Mouse (Mus musculus): Measurements from ENCODE around the gene Aknad1. TPM values are rescaled to one million over a fixed set of nuclear protein-coding genes. Genes with fewer than 3 reads are reported as not detected.

Aknad1 gene
- polyA plus RNA-seq (2015; fragmentation: Nextera tagmentation; extraction: Ambion mirVana): 0.10 TPM in 1 of 2 replicates, not detected in the other

GRCm38 (mm10) chr3:108739045-108739708 is at the start of gene Aknad1:
TSS of gene Aknad1 (plus strand) at chr3:108739658.
- no peaks in the 10 kb centered on the region for H3K4me1 ChIP-seq (replicated peaks)
- no peak for ATAC-seq (ENCODE audit: low read depth)
- no peak within 1 kb of the TSS for H3K9ac ChIP-seq
- H3K4me3 ChIP-seq: no peak within 1 kb of the TSS
- WGBS: 70% methylated on average over 8 of the region's 8 CpGs
- H3K27ac ChIP-seq (replicated peaks): no peak within 1 kb of the TSS
- no peak within 1 kb of the TSS for H3K4me2 ChIP-seq
- no peaks in the 10 kb centered on the region for H3K27me3 ChIP-seq
- 0 out of 2 replicates have a peak, but pooled peaks cover 3% of the 10 kb centered on the region for H3K9me3 ChIP-seq
- no peaks in the 10 kb centered on the region for H3K36me3 ChIP-seq

- ATAC-seq (ENCODE audit: low read depth): no peak
- H3K27ac ChIP-seq (replicated peaks): no peak overlapping the region
- peaks cover 55% of the 10 kb centered on the region for H3K36me3 ChIP-seq
- no peak overlapping the region for H3K4me3 ChIP-seq
- H3K4me2 ChIP-seq: no peak overlapping the region
- no peak overlapping the region for H3K9ac ChIP-seq
- H3K9me3 ChIP-seq: no peaks in the 10 kb centered on the region
- WGBS: 94% methylated on average over 4 of the region's 4 CpGs
- H3K27me3 ChIP-seq: no peaks in the 10 kb centered on the region
- H3K4me1 ChIP-seq (replicated peaks): no peaks in the 10 kb centered on the region
Measured at GRCm38 (mm10) chr3:108689979-108690378, 49.5 kb upstream of the Aknad1 start.

GRCm38 (mm10) chr3:108694321-108694720 is 45.1 kb upstream of the Aknad1 start:
- Histone ChIP-seq H3K4me1 (replicated peaks) (no peaks in the 10 kb centered on the region), H3K4me3 (no peak overlapping the region), H3K27ac (replicated peaks) (no peak overlapping the region), H3K4me2 (no peak overlapping the region), H3K36me3 (peaks cover 50% of the 10 kb centered on the region), H3K27me3 (no peaks in the 10 kb centered on the region), H3K9me3 (no peaks in the 10 kb centered on the region), H3K9ac (no peak overlapping the region)
- no peak for ATAC-seq (ENCODE audit: low read depth)
- WGBS: 92% methylated on average over 9 of the region's 9 CpGs

- H3K27ac ChIP-seq (replicated peaks): no peak overlapping the region
- H3K36me3 ChIP-seq: peaks cover 59% of the 10 kb centered on the region
- no peak overlapping the region for H3K4me3 ChIP-seq
- 93% methylated on average over 8 of the region's 8 CpGs for WGBS
- no peak for ATAC-seq (ENCODE audit: low read depth)
- H3K4me1 ChIP-seq (replicated peaks): no peaks in the 10 kb centered on the region
- no peak overlapping the region for H3K4me2 ChIP-seq
- no peak overlapping the region for H3K9ac ChIP-seq
- H3K27me3 ChIP-seq: no peaks in the 10 kb centered on the region
- no peaks in the 10 kb centered on the region for H3K9me3 ChIP-seq
Measured at GRCm38 (mm10) chr3:108698662-108699061, 40.8 kb upstream of the Aknad1 start.

GRCm38 (mm10) chr3:108699786-108700185 is 39.7 kb upstream of the Aknad1 start:
- peaks cover 52% of the 10 kb centered on the region for H3K36me3 ChIP-seq
- H3K27me3 ChIP-seq: no peaks in the 10 kb centered on the region
- H3K27ac ChIP-seq (replicated peaks): no peak overlapping the region
- H3K4me1 ChIP-seq (replicated peaks): no peaks in the 10 kb centered on the region
- H3K9me3 ChIP-seq: no peaks in the 10 kb centered on the region
- H3K4me3 ChIP-seq: no peak overlapping the region
- H3K9ac ChIP-seq: no peak overlapping the region
- ATAC-seq (ENCODE audit: low read depth): no peak
- 90% methylated on average over 4 of the region's 4 CpGs for WGBS
- no peak overlapping the region for H3K4me2 ChIP-seq

- WGBS: 93% methylated on average over 1 of the region's 1 CpGs
- ATAC-seq (ENCODE audit: low read depth): no peak
- no peaks in the 10 kb centered on the region for H3K9me3 ChIP-seq
Measured at GRCm38 (mm10) chr3:108701256-108701655, 38.2 kb upstream of the Aknad1 start.

GRCm38 (mm10) chr3:108702789-108703188 is 36.7 kb upstream of the Aknad1 start:
- Histone ChIP-seq H3K27ac (replicated peaks) (no peak overlapping the region), H3K36me3 (peaks cover 29% of the 10 kb centered on the region), H3K4me3 (no peak overlapping the region), H3K9ac (no peak overlapping the region), H3K9me3 (no peaks in the 10 kb centered on the region), H3K4me2 (no peak overlapping the region), H3K27me3 (no peaks in the 10 kb centered on the region), H3K4me1 (replicated peaks) (no peaks in the 10 kb centered on the region)
- ATAC-seq (ENCODE audit: low read depth): no peak
- WGBS: 93% methylated on average over 8 of the region's 8 CpGs

More at GRCm38 (mm10) chr3:108701256-108701655, 38.2 kb upstream of the Aknad1 start:
- no peaks in the 10 kb centered on the region for H3K4me1 ChIP-seq (replicated peaks)
- H3K9ac ChIP-seq: no peak overlapping the region
- no peak overlapping the region for H3K4me3 ChIP-seq
- H3K4me2 ChIP-seq: no peak overlapping the region
- H3K27ac ChIP-seq (replicated peaks): no peak overlapping the region
- H3K36me3 ChIP-seq: peaks cover 41% of the 10 kb centered on the region
- H3K27me3 ChIP-seq: no peaks in the 10 kb centered on the region

- H3K4me2 ChIP-seq: no peak overlapping the region
- H3K36me3 ChIP-seq: no peaks in the 10 kb centered on the region
- H3K27me3 ChIP-seq: no peaks in the 10 kb centered on the region
- 94% methylated on average over 5 of the region's 5 CpGs for WGBS
- peaks cover 12% of the 10 kb centered on the region for H3K4me1 ChIP-seq (replicated peaks)
- no peaks in the 10 kb centered on the region for H3K9me3 ChIP-seq
- H3K27ac ChIP-seq (replicated peaks): no peak overlapping the region
- H3K4me3 ChIP-seq: no peak overlapping the region
- no peak overlapping the region for H3K9ac ChIP-seq
- no peak for ATAC-seq (ENCODE audit: low read depth)
Measured at GRCm38 (mm10) chr3:108711296-108711695, 28.2 kb upstream of the Aknad1 start.

GRCm38 (mm10) chr3:108713065-108713675 is 26.3 kb upstream of the Aknad1 start:
- peak; percentile 76 for ATAC-seq (ENCODE audit: low read depth)
- Histone ChIP-seq H3K9ac (no peak overlapping the region), H3K9me3 (no peaks in the 10 kb centered on the region), H3K4me2 (peak overlapping the region; percentile 27), H3K36me3 (no peaks in the 10 kb centered on the region), H3K27me3 (no peaks in the 10 kb centered on the region), H3K4me3 (no peak overlapping the region), H3K4me1 (replicated peaks) (peaks cover 12% of the 10 kb centered on the region), H3K27ac (replicated peaks) (peak overlapping the region; percentile 62)
- 13% methylated on average over 3 of the region's 3 CpGs for WGBS

GRCm38 (mm10) chr3:108714837-108715236 is 24.6 kb upstream of the Aknad1 start:
- H3K9me3 ChIP-seq: no peaks in the 10 kb centered on the region
- H3K9ac ChIP-seq: no peak overlapping the region
- peaks cover 16% of the 10 kb centered on the region for H3K4me1 ChIP-seq (replicated peaks)
- H3K27ac ChIP-seq (replicated peaks): no peak overlapping the region
- H3K36me3 ChIP-seq: no peaks in the 10 kb centered on the region
- H3K4me2 ChIP-seq: no peak overlapping the region
- 96% methylated on average over 4 of the region's 4 CpGs for WGBS
- ATAC-seq (ENCODE audit: low read depth): no peak
- no peaks in the 10 kb centered on the region for H3K27me3 ChIP-seq
- H3K4me3 ChIP-seq: no peak overlapping the region

GRCm38 (mm10) chr3:108717896-108718502 is 21.5 kb upstream of the Aknad1 start:
- H3K4me2 ChIP-seq: no peak overlapping the region
- 73% methylated on average over 3 of the region's 3 CpGs for WGBS
- no peak overlapping the region for H3K4me3 ChIP-seq
- no peaks in the 10 kb centered on the region for H3K9me3 ChIP-seq
- no peak for ATAC-seq (ENCODE audit: low read depth)
- H3K9ac ChIP-seq: no peak overlapping the region
- H3K36me3 ChIP-seq: no peaks in the 10 kb centered on the region
- no peaks in the 10 kb centered on the region for H3K27me3 ChIP-seq
- H3K4me1 ChIP-seq (replicated peaks): peaks cover 32% of the 10 kb centered on the region
- no peak overlapping the region for H3K27ac ChIP-seq (replicated peaks)

GRCm38 (mm10) chr3:108719357-108719756 is 20.1 kb upstream of the Aknad1 start:
- H3K4me1 ChIP-seq (replicated peaks): peaks cover 27% of the 10 kb centered on the region
- no peaks in the 10 kb centered on the region for H3K27me3 ChIP-seq
- no peaks in the 10 kb centered on the region for H3K9me3 ChIP-seq
- H3K4me3 ChIP-seq: 0 out of 2 replicates have a peak overlapping the region, but pooled peaks have one; percentile 76
- no peak for ATAC-seq (ENCODE audit: low read depth)
- 0 out of 2 replicates have a peak overlapping the region, but pooled peaks have one; percentile 34 for H3K9ac ChIP-seq
- no peak overlapping the region for H3K27ac ChIP-seq (replicated peaks)
- peak overlapping the region; percentile 68 for H3K4me2 ChIP-seq
- H3K36me3 ChIP-seq: no peaks in the 10 kb centered on the region
- WGBS: 83% methylated on average over 2 of the region's 2 CpGs
